Mouse (Mus musculus) B cell, adult 2 months (primary cell): ENCODE results near the gene Thap12.

ENCODE experiments used
- DNase-seq, 2 experiments: peaks; one replicate each; pipeline ENCODE4 v3.0.0; 2022

Thap12 gene

GRCm38 (mm10) chr7:98702283-98703240, at the start of gene Thap12:
Thap12 (plus strand) TSS chr7:98703103.
- peak; percentile 98 for DNase-seq

DNA sequence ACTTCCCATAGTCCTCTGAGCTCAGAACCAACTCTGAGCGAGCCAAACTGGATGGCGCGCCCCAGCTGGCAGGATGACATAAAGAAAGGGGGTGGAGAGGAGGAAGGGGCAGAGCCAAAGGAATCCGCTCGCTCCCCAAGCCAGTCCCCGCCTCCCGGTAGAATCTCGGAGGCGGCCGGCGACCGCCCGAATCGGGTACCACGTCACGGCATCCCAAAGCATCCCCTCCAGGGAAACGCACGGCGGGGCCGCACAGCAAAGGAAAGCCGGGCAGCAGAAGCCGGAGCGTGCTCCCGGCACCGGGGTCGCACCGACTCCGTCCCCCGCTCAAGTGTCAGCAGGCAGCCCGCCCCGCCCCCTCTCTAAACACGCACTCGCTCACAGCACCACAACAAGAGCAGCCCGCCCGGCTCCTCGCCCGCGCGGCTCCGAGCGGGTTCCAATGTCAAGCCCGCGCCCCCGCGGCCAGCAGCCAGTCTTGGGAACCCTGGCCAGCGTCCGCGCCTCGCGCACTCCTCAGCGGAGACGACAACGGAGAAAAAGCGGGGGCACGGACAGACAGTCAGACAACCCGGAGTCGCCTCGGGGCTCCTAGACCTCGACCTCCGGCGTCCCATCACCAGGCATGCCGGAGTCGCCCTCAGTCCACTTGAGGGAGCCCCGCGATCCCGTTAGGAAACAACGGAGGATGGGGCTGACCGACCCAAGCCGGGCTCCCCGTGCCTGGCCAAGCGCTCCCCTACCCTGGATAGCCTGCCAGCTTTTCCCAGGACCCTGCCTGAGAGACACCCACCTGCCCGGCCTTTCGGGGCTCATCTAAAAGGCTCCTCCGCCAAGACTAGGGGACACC, 47.0 kb upstream of the Thap12 start:
- DNase-seq: peak; percentile 64 to 70

- peak; percentile 88 to 90 for DNase-seq
Observed at GRCm38 (mm10) chr7:98656531-98657221, 46.2 kb upstream of the Thap12 start, which contains the start of gene Emsy. Emsy (minus strand) TSS chr7:98656783.

- DNase-seq: no peak
Observed at GRCm38 (mm10) chr7:98665166-98665565, 37.7 kb upstream of the Thap12 start.

DNA sequence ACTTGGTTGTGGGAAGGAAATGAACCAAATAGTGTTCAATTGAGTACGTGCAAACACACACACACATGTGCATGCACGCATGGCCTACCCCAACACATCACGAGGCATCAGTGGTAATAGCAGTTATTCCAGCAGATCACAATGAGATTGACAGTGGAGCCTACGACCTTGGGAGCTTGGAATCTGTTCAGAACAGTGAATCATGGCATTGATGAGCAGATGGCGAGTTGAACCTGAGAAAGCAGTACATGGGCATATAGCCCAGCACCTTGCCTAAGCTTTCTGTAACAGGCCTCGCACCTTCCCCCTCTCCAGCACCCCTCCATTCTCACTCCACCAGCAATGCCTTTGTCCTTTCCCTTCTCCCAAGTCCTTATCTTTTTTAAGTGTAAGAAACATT, 37.2 kb upstream of the Thap12 start:
- no peak for DNase-seq

GRCm38 (mm10) chr7:98667956-98668746, 34.8 kb upstream of the Thap12 start:
- DNase-seq: no peak

DNA sequence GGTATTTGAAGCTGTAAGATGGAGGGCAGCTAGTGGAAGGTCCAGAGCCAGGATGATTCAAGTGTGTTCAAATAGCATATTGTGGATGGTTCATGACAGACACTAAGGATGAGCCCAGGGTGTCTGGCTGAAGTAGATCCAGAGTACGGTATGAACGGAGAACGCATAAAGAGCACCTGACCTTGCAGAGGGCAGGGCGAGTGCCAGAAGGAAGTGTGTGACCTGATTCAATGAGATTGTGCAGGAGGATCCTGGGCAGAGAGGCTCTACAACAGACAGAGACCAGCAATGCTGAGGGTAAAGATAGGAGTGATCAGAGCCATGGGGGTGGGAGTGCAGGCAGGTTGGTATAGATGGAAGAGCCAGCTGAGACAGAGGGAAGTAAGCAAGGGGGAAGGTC, 32.1 kb upstream of the Thap12 start:
- DNase-seq: no peak

DNA sequence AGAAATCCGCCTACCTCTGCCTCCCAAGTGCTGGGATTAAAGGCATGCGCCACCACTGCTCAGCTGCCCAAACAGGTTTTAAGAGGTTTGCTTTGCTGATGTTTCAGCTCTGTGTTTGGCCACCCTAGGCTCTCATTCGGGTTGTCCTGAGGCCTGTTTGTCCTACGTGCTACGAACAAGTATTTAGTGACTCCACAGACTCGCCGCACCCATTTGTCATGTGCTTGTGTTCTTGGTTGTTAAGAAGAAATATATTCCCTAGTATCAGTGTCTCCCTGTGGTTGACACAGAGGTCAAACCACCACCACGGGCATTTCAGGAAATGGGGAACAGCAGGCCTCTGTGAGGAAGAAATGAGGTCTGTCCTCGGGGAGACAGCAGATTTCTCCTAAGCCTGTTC, 31.5 kb upstream of the Thap12 start:
- DNase-seq: no peak

- no peak for DNase-seq
Observed at GRCm38 (mm10) chr7:98672241-98672955, 30.5 kb upstream of the Thap12 start.

- DNase-seq: no peak
Observed at GRCm38 (mm10) chr7:98674344-98674743, 28.6 kb upstream of the Thap12 start.

GRCm38 (mm10) chr7:98677511-98677910, 25.4 kb upstream of the Thap12 start:
- no peak for DNase-seq

DNA sequence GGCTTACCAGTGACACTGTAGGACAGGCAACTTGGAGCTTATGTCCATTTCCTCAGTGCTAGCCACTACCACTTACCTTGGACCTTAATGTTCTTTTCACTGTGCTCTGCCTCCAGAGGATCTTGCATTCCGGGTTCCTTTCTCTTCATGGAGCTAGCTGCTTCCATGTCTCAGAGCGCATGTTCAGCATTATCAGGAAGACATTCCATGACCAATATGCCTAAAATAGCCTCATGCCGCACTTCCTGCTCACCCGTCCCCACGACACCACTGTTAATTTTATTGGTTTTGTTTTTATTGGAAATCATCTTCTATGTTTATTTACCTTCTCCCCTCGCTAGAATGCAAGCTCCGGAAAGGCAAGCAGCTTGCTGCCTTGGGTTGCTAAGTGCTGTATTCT, 24.5 kb upstream of the Thap12 start:
- DNase-seq: no peak

GRCm38 (mm10) chr7:98680691-98681090, 22.2 kb upstream of the Thap12 start:
- no peak for DNase-seq

DNA sequence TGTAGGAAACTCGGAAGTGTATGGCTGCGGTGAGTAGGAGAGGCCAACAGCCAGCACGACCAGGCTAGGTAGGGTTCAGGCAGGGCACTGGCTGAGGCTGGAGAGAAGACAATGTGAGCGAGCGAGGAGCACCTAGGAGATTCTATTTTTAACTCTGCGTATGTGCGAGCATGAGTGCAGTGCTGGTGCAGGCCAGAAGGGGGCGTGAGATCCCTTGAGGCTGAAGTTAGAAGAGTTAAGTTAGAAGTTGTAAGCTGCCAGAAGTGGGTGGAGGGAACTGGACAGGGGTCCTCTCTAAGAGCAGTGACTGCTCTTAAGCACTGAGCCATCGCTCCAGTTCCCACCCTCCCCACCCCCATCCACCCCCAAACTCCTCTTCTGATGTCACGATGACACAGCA, 20.1 kb upstream of the Thap12 start:
- DNase-seq: peak in 1 of 2 experiments; percentile 16

DNA sequence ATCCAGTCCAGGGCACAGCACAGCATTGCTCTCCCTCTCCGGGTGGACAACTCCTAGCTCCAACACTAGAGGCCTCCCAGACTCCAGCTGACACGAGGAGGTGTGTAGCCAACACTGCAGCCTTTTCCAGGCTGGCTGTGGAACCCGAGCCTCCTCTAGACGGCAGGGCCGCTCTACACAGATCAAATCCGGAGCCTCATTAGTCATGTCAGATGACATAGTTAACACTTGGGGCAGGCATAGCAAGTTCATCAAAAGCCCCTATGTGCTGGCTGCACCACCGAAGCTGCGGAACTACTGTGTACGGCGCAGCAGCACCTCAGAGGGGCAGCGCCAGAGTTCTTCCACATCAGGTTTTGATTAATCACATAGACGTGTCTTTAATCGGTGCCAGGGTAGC, 17.0 kb upstream of the Thap12 start:
- DNase-seq: no peak

DNA sequence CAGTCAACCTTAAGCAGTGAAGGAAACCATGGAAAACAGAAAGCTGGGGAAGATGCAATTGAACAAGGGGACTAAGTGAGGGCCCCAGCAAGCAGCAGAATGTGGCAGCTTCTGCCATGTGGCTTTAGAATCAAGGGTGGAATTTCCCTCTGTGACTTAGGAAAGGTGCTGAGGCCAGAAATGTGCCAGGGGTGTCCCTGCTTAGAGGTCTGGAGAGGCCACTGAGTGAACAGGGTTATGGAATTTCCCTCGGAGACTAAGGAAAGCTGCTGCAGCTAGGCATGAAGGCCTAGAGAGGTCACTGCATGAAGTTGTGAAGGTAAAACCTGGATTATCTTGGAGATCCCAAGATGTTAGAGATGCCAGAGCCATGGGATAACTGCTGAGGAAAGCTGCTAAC, 12.8 kb upstream of the Thap12 start:
- DNase-seq: no peak

GRCm38 (mm10) chr7:98690831-98691230, 12.1 kb upstream of the Thap12 start:
- no peak for DNase-seq

- DNase-seq: peak in 1 of 2 experiments; percentile 8
Observed at GRCm38 (mm10) chr7:98692761-98693546, 9.9 kb upstream of the Thap12 start.

DNA sequence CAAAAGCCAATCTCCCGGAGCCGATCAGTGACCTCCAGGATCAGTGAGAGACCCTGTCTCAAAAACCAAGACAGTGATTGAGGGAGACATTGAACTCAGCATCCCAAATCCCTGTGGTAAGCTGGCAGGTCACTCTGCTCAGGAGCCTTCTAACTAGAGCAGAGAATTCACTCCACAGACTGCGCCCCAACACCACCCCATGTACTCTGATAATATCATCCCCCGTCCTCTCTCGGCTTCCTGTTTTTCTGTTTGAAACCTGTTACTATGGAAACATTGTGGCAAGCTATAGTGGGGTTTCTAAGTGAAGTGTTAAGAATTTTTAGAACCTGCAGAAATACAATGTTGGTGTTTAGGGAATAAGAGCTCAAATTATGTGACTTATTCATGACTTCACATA, 8.9 kb upstream of the Thap12 start:
- peak; percentile 75 to 80 for DNase-seq

DNA sequence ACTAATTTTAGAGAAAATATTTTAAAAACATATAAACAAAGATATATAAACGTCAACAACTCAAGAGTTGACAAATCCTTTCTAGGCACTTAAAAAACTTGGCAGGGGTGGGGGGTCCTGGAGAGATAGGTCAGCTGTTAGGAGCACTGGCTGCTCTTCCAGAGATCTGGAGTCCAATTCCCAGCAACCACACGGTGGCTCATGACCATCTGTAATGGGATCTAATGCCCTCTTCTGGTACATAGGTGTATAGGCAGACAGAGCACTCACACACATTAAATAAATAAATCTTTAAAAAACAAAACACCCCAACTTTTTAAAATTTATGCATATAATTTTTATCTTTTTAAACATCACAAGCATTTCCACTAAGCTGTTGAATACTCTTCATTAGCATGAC, 5.4 kb upstream of the Thap12 start:
- DNase-seq: no peak

DNA sequence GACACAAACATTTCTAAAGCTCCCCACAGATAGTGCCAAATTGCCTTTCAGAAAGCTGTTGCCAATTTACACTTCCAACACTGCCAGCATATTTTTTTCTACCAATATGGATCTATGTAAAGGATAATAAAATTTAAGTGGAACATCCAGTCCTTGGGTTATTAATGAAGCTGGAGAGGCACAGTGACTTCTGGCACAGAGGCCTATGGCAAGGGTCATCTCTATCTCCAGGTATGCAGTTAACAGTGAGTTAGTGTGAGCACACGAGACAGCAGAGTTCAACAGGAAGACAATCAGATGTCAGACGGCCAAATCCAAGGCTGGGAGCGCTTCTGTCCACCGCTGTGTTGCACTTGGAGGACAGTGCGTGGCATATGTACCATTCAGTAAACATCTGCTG, 4.9 kb upstream of the Thap12 start:
- no peak for DNase-seq
